Mouse (Mus musculus) intestine, embryonic 14.5 days (tissue): ENCODE measurements at regions not wholly inside any gene's neighbourhood (a gene's known extent, or its start where the extent isn't known, plus 50 kb on each side); places are given as distances from the start of the nearest gene placed in this dataset.

ENCODE experiments used
- ATAC-seq: fragments of 200-750 bp; cut with Nextera tagmentation; replicated peaks from 2 replicates; pipeline ENCODE4 v1.8.0; 2017; ENCODE audit warnings: low read depth, moderate number of reproducible peaks, moderate TSS enrichment, moderate library complexity; ENCODE audit not compliant: low FRiP score, low TSS enrichment
- DNase-seq: peaks from one replicate; pipeline ENCODE4 v3.0.0-alpha.2; 2018; ENCODE audit warnings: low spot score
- H3K27ac ChIP-seq: fragments of 300-500 bp; sonication (generic); 2 replicates; pipeline ENCODE4 v1.5.1; 2014; ENCODE audit warnings: low read depth, mild to moderate bottlenecking, control low read depth
- H3K27me3 ChIP-seq: fragments of 300-500 bp; sonication (generic); replicated peaks from 2 replicates; pipeline ENCODE4 v1.6.1; 2014; ENCODE audit warnings: low read length, control low read depth; ENCODE audit not compliant: control insufficient read depth, insufficient read depth
- H3K36me3 ChIP-seq: fragments of 300-500 bp; sonication (generic); 2 replicates; pipeline ENCODE4 v1.6.1; 2014; ENCODE audit warnings: low read length, control low read depth; ENCODE audit not compliant: control insufficient read depth, insufficient read depth
- H3K4me1 ChIP-seq: fragments of 300-500 bp; sonication (generic); replicated peaks from 2 replicates; pipeline ENCODE4 v1.6.1; 2014; ENCODE audit warnings: low read length, control low read depth, mixed read lengths; ENCODE audit not compliant: control insufficient read depth, insufficient read depth
- H3K4me2 ChIP-seq: fragments of 300-500 bp; sonication (generic); 2 replicates; pipeline ENCODE4 v1.6.1; 2014; ENCODE audit warnings: low read length
- H3K4me3 ChIP-seq: fragments of 300-500 bp; sonication (generic); 2 replicates; pipeline ENCODE4 v1.5.1; 2014; ENCODE audit warnings: low read depth, low read length, control low read depth, mixed read lengths
- H3K9ac ChIP-seq: fragments of 300-500 bp; sonication (generic); 2 replicates; pipeline ENCODE4 v1.6.1; 2014; ENCODE audit warnings: mild to moderate bottlenecking, low read length
- H3K9me3 ChIP-seq: fragments of 300-500 bp; sonication (generic); 2 replicates; pipeline ENCODE4 v1.6.1; 2016; ENCODE audit warnings: low read length, control low read depth; ENCODE audit not compliant: control insufficient read depth
- WGBS: fragments of 180-500 bp; shearing (Covaris S2); extraction: QIAGEN DNeasy Blood & Tissue Kit; methylation state at CpG from one replicate; pipeline ENCODE4 v1.1.7; 2014; 5-methylcytosine and 5-hydroxymethylcytosine counted together

- DNase-seq (no peak), ATAC-seq (no peak)
- Histone ChIP-seq H3K9me3 (no peaks in the 10 kb centered on the region), H3K36me3 (no peaks in the 10 kb centered on the region), H3K4me3 (no peak overlapping the region), H3K9ac (no peak overlapping the region), H3K27me3 (no peaks in the 10 kb centered on the region), H3K27ac (no peak overlapping the region), H3K4me1 (no peaks in the 10 kb centered on the region), H3K4me2 (no peak overlapping the region)
- WGBS, result 52% methylated on average over 2 of the region's 2 CpGs
Observed at GRCm38 (mm10) chr14:15698001-15698400, 259.2 kb upstream of the Lrrc3b start.

GRCm38 (mm10) chr14:15698607-15699006, 259.8 kb upstream of the Lrrc3b start:
- Histone ChIP-seq H3K4me2 (no peak overlapping the region), H3K27ac (no peak overlapping the region), H3K9me3 (no peaks in the 10 kb centered on the region), H3K27me3 (no peaks in the 10 kb centered on the region), H3K9ac (no peak overlapping the region), H3K4me3 (no peak overlapping the region), H3K4me1 (no peaks in the 10 kb centered on the region), H3K36me3 (no peaks in the 10 kb centered on the region)
- DNase-seq (no peak), ATAC-seq (no peak)
- 93% methylated on average over 2 of the region's 2 CpGs for WGBS

DNA sequence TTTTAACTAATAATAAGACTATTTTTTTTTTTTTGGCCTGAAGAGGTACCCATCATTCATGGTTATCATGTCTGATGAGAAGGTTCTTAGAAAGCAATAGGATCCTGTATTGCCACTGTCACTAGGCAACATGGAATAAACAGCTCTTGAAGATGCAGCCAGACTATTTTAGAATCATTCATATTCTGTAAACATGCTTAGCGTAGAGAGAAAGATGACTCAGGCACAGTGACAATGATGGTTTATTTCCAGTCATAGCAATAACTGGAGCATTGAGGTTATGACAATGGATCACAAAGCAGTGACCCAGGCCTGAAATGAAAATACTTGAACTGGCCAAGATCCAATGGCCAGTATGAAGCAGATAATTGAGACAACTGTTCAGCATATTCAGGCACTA, 283.3 kb upstream of the Lrrc3b start:
- no peak overlapping the region for H3K27ac ChIP-seq
- WGBS, result 73% methylated on average over 1 of the region's 1 CpGs
- H3K4me2 ChIP-seq, result no peak overlapping the region
- H3K9ac ChIP-seq, result no peak overlapping the region
- no peak overlapping the region for H3K4me3 ChIP-seq
- H3K9me3 ChIP-seq, result no peaks in the 10 kb centered on the region
- DNase-seq, result no peak
- H3K27me3 ChIP-seq, result no peaks in the 10 kb centered on the region
- no peaks in the 10 kb centered on the region for H3K36me3 ChIP-seq
- no peaks in the 10 kb centered on the region for H3K4me1 ChIP-seq
- ATAC-seq, result no peak

DNA sequence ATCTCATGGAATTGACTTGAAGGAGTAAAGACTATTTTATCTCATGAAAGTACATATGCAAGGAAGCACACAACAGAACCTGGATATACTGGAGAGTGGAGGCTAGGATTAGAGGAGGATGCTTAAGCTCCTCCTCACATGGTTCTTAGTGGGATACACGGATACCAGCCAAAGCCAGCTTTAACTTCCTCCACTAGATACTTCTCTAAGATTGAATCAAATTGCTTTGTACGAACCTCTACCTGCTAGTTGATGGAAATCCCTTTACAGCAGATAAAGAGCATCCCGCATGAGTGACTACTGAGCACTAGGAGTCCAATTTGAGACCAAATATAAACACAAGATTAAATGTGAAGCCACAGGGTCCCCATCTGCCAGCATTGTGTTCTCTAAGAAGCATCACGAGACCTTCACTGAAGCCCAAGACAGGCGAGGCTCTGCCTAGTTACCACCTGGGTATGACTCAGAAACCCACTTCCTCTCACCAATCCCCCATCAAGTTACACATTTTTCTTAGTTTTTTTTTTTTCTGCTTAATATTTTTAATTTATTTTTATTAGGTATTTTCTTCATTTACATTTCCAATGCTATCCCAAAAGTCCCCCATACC, 307.9 kb upstream of the Lrrc3b start:
- no peak overlapping the region for H3K4me3 ChIP-seq
- no peak for DNase-seq
- H3K9me3 ChIP-seq, result no peaks in the 10 kb centered on the region
- no peak overlapping the region for H3K9ac ChIP-seq
- no peaks in the 10 kb centered on the region for H3K4me1 ChIP-seq
- no peaks in the 10 kb centered on the region for H3K36me3 ChIP-seq
- no peak for ATAC-seq
- no peak overlapping the region for H3K4me2 ChIP-seq
- no peak overlapping the region for H3K27ac ChIP-seq
- 76% methylated on average over 5 of the region's 5 CpGs for WGBS
- H3K27me3 ChIP-seq, result no peaks in the 10 kb centered on the region

DNA sequence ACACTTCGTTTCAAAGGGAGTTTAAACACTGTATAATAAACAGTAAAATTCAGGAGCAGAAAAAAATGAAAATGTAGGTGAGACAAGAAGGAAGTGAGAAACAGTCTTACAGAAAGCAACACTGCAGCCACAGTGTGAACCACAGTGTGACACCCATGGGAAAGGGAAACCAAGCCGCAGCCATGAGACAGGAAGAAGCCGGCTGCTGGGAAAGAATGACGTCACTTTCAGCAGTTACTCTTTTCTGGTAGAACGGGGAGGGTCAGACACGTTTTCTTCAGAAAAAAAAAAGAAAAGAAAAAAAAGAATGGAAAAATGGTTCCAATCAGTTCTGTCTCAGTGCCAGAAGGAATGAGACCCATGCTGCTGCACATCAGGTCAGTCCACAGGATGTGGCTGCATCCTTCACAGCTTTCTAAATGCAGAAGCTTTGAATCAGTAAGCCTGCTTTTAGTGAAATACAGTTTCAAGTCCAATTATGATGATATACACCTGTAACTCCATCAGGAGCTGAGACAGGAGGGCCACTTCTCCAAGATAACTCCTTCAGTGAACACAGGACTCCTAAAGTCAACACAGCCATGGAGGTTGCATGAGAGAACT, 331.2 kb upstream of the Lrrc3b start:
- Histone ChIP-seq H3K27me3 (no peaks in the 10 kb centered on the region), H3K4me1 (no peaks in the 10 kb centered on the region), H3K4me3 (no peak overlapping the region), H3K9ac (no peak overlapping the region), H3K27ac (no peak overlapping the region), H3K36me3 (no peaks in the 10 kb centered on the region), H3K9me3 (no peaks in the 10 kb centered on the region), H3K4me2 (no peak overlapping the region)
- ATAC-seq (no peak), DNase-seq (no peak)
- WGBS, result 69% methylated on average over 6 of the region's 6 CpGs

- H3K27me3 ChIP-seq, result no peaks in the 10 kb centered on the region
- H3K4me1 ChIP-seq, result no peaks in the 10 kb centered on the region
- no peak overlapping the region for H3K4me3 ChIP-seq
- H3K36me3 ChIP-seq, result no peaks in the 10 kb centered on the region
- WGBS, result 64% methylated on average over 3 of the region's 3 CpGs
- H3K9ac ChIP-seq, result no peak overlapping the region
- ATAC-seq, result no peak
- no peak overlapping the region for H3K4me2 ChIP-seq
- no peak overlapping the region for H3K27ac ChIP-seq
- peak; percentile 52 for DNase-seq
- no peaks in the 10 kb centered on the region for H3K9me3 ChIP-seq
Observed at GRCm38 (mm10) chr14:15784727-15785126, 345.9 kb upstream of the Lrrc3b start.

GRCm38 (mm10) chr14:15785230-15785629, 346.4 kb upstream of the Lrrc3b start:
- Histone ChIP-seq H3K4me3 (no peak overlapping the region), H3K27me3 (no peaks in the 10 kb centered on the region), H3K9me3 (no peaks in the 10 kb centered on the region), H3K27ac (no peak overlapping the region), H3K4me2 (no peak overlapping the region), H3K4me1 (no peaks in the 10 kb centered on the region), H3K36me3 (no peaks in the 10 kb centered on the region), H3K9ac (no peak overlapping the region)
- no peak for ATAC-seq
- 41% methylated on average over 1 of the region's 1 CpGs for WGBS
- DNase-seq, result no peak

DNA sequence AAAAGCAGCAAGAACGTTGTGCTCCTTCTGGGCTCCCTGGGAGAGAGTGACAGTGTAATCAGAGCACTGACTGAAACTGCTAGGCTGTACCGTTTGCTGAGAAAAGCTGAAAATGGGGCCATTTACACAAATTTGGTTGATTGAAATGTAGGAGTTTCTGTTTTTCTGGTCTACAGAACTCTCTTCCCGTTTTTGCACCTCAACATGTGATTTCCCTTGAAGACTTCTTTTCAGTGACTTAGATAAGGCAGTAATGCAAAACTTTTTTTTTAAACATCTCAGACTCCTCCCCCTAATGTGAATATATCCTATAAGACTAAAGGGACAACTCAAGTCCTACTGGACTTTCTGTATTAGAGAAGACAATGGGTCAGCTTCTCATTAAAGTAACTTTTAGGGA, 356.9 kb upstream of the Lrrc3b start:
- DNase-seq (no peak), ATAC-seq (no peak)
- Histone ChIP-seq H3K9me3 (no peaks in the 10 kb centered on the region), H3K4me2 (no peak overlapping the region), H3K9ac (no peak overlapping the region), H3K27ac (no peak overlapping the region), H3K4me3 (no peak overlapping the region), H3K27me3 (no peaks in the 10 kb centered on the region), H3K4me1 (no peaks in the 10 kb centered on the region), H3K36me3 (no peaks in the 10 kb centered on the region)
- WGBS, result 76% methylated on average over 3 of the region's 3 CpGs

- H3K27ac ChIP-seq, result no peak overlapping the region
- no peaks in the 10 kb centered on the region for H3K36me3 ChIP-seq
- 37% methylated on average over 2 of the region's 2 CpGs for WGBS
- DNase-seq (no peak), ATAC-seq (no peak)
- H3K4me2 ChIP-seq, result no peak overlapping the region
- no peak overlapping the region for H3K4me3 ChIP-seq
- H3K9ac ChIP-seq, result no peak overlapping the region
- H3K4me1 ChIP-seq, result no peaks in the 10 kb centered on the region
- H3K27me3 ChIP-seq, result no peaks in the 10 kb centered on the region
- no peaks in the 10 kb centered on the region for H3K9me3 ChIP-seq
Observed at GRCm38 (mm10) chr14:15797019-15797418, 358.2 kb upstream of the Lrrc3b start.
